Mouse (Mus musculus): ENCODE data around the gene Zdhhc18.

Gene Zdhhc18

GRCm38 (mm10) chr4:133559846-133560245 lies 90.1 kb downstream of the Zdhhc18 start:
- DNase-seq (ENCODE audit: low spot score in 2 of 2) = no peak

GRCm38 (mm10) chr4:133557041-133557717 lies 92.8 kb downstream of the Zdhhc18 start:
- no peak for DNase-seq (ENCODE audit: low spot score in 2 of 2)
